Mouse (Mus musculus) kidney, adult 8-10 months (tissue): Measurements from ENCODE around the gene Leo1.
"Not testable (repeated sequence)": the region's sequence is repeated elsewhere in the genome, so short reads cannot be mapped to it uniquely, and the experiment has no call there.

Source experiments
- DNase-seq, 2 experiments: peaks; one replicate each; pipeline ENCODE4 v3.0.0; 2022

Leo1 gene

GRCm38 (mm10) chr9:75427366-75428273 lies 13.7 kb upstream of the Leo1 start:
- DNase-seq = no peak

- no peak for DNase-seq
These were observed 13.1 kb upstream of the Leo1 start for GRCm38 (mm10) chr9:75428274-75428600.

GRCm38 (mm10) chr9:75429040-75429439 lies 12.3 kb upstream of the Leo1 start:
- no peak for DNase-seq

DNA sequence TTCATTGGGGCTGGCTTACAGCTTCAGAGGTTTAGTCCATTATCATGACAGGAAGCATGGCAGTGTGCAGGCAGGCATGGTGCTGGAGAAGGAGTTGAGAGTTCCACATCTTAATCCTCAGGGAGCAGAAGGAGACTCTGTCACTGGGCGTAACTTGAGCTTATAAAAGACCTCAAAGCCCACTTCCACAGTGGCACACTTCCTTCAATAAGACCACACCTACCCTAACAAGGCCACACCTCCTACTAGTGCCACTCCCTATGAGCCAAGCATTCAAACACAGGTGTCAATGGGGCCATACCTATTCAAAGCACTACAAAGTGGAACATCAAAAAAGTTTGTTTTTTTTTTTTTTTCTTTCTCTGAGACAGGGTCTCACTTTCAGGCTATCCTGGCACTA lies 11.7 kb upstream of the Leo1 start:
- DNase-seq = no peak

- no peak for DNase-seq
These were observed 10.3 kb upstream of the Leo1 start for GRCm38 (mm10) chr9:75430822-75431621.

GRCm38 (mm10) chr9:75432694-75433093 lies 8.6 kb upstream of the Leo1 start:
- DNase-seq = no peak

GRCm38 (mm10) chr9:75434172-75434793 lies 7.0 kb upstream of the Leo1 start:
- DNase-seq = peak; percentile 44 to 55

- DNase-seq = no peak
These were observed 6.5 kb upstream of the Leo1 start for GRCm38 (mm10) chr9:75434872-75435271.

DNA sequence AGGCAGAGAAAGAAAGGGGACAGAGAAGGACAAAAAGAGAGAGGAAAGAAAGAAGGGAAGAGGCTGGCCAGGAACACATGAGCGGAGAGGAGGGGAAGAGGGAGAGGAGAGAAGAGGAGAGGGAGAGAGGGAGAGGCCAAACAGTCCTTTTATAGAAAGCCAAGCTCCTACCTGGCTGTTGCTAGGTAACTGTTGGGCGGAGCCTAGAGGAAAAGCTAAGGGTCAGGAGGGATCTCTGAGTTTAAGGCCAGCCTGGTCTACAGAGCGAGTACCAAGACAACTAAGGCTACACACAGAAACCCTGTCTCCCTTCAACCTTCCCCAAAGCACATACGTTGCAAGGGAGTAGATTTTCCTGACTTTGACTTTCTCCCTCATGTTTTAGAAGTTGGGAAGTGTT lies 6.0 kb upstream of the Leo1 start:
- no peak for DNase-seq

GRCm38 (mm10) chr9:75435918-75436317 lies 5.4 kb upstream of the Leo1 start:
- DNase-seq = peak; percentile 78 to 89

- DNase-seq = peak in 1 of 2 experiments; percentile 57
These were observed 3.5 kb upstream of the Leo1 start for GRCm38 (mm10) chr9:75437653-75438385.

DNA sequence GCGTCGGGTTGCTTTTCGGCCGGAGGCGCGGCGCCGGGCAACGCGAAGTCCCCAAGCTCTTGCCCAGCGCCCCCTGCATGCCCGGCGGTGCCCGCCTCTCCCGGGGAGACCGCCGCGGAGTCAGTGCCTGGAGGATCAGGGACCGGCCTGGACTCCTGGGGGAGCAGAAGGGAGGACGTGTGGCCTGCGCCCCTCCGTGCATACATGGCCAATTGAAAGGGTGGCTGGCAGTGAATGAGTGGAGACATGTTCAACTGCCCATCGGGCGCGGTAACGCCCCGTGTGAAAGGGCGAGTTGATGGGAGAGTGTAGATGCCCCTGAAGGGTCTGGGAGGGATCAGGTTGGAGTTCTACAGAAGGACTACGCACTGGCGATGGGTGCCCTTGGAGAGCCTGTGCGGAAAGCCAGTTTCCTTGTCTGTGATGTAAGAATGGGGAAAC lies 387 bp downstream of the Leo1 start:
- no peak for DNase-seq

- no peak for DNase-seq
These were observed 3.7 kb downstream of the Leo1 start for GRCm38 (mm10) chr9:75444981-75445380.

DNA sequence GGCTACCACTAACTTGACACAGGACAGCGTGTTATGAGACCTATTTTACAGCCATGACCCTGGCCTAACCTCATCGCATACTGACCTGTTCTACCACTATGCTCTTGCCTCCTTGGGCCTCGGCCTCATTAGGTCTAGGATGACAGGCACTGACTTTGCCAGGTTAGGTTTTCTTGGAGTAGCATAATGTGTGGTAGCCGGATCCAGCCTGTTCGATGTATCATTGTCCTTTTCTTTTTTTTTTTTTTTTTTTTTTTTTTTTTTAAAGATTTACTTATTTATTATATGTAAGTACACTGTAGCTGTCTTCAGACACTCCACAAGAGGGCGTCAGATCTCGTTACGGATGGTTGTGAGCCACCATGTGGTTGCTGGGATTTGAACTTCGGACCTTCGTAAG lies 5.2 kb downstream of the Leo1 start:
- not testable (repeated sequence) for DNase-seq

DNA sequence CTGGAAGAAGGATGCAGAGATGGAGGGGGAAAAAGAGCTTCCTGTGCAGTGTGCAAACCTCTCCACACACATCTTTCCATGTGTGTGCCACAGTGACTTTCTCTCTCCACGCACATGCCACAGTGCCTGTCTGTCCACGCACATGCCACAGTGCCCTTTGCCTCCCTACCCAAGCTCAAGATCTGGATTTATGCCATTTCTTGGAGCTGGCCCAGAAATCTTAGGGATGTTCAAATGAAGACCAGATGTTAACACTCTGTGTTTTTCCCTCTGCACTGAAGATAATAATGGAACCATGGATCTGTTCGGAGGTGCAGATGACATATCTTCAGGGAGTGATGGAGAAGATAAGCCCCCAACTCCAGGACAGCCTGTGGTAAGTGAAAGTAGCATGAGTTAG lies 6.7 kb downstream of the Leo1 start:
- no peak for DNase-seq

DNA sequence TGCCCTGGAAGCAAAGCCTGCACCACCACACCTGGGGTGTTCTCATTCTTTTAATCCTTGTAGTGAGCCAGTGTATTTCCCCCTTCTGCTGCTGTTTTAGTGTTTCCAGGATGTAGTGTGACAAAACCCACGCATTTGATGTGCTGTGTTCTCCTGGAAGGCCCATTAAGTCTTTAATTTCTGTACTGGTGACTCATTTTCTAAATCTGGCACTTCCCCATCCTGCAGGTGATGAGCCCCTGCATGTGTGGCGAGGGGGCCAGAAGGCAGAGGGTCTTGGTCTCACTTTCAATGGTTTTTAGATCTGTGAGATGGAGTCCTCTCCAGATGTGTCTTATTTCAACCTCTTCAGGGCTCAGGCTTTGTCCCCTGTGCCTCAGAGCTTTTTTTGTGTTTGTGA lies 12.7 kb downstream of the Leo1 start:
- DNase-seq = no peak

- no peak for DNase-seq
These were observed 14.4 kb downstream of the Leo1 start for GRCm38 (mm10) chr9:75455684-75456083.

- no peak for DNase-seq
These were observed 21.8 kb downstream of the Leo1 start for GRCm38 (mm10) chr9:75463050-75463660.

GRCm38 (mm10) chr9:75465856-75466255 lies 24.5 kb downstream of the Leo1 start:
- DNase-seq = no peak

DNA sequence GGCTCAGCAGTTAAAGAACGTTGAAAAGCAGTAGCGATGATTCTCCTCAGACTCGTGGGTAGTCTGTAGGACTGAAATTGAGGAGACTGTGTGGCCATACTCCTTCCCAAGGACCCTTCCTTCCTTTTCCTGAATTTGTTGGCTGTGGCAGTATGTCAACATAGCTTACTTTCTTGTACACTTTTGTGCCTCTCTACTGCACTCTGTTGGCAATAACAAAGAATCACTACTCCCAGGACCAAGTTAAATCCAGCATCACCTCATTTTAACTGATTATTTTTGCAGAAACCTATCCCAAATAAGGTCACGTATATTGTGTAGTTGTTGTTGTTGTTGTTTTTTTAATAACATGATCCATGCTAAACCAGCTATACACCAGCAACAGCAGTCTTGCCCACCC lies 25.3 kb downstream of the Leo1 start:
- no peak for DNase-seq

DNA sequence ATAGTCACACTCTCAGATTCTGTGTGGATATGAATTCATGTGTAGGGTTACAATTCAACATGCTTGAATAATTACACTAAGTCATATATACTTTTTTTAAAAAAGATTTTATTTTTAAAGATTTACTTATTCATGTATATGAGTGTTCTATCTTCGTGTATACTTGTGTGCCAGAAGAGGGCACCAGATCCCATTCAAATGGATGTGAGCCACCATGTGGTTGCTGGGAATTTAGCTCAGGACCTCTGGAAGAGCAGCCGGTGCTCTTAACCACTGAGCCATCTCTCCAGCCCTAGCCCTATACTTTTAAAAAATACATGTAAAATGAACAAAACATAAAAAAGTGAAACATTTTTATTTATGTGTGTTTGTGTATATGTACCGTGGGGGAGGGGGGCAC lies 26.3 kb downstream of the Leo1 start:
- DNase-seq = no peak

- no peak for DNase-seq
These were observed 27.0 kb downstream of the Leo1 start for GRCm38 (mm10) chr9:75468297-75468696.
